Mouse (Mus musculus) C2C12 (cell line): ENCODE measurements around the gene Hoxd11.

Source experiments
- CTCF ChIP-seq: IDR thresholded peaks from one replicate; pipeline ENCODE4 v1.5.1; 2011; ENCODE audit not compliant: control insufficient read depth, insufficient read depth, insufficient read length
- MYOG ChIP-seq: IDR thresholded peaks from one replicate; pipeline ENCODE4 v1.6.1; 2011; ENCODE audit not compliant: control insufficient read depth, insufficient read length; ENCODE audit errors: extremely low read depth
- USF1 ChIP-seq: IDR thresholded peaks from one replicate; pipeline ENCODE4 v1.6.1; 2011; ENCODE audit warnings: low read depth, mild to moderate bottlenecking, control low read depth, moderate library complexity

GRCm38 (mm10) chr2:74635412-74635811, 43.9 kb upstream of the Hoxd11 start:
- no peak for TF ChIP-seq MYOG
- TF ChIP-seq CTCF: no peak
- no peak for TF ChIP-seq USF1
